Mouse (Mus musculus): ENCODE results near the gene Acot5. TPM values are rescaled to one million over a fixed set of nuclear protein-coding genes. Genes with fewer than 3 reads are reported as not detected.

Gene Acot5
- total RNA-seq, 1 experiment, result not detected

DNA sequence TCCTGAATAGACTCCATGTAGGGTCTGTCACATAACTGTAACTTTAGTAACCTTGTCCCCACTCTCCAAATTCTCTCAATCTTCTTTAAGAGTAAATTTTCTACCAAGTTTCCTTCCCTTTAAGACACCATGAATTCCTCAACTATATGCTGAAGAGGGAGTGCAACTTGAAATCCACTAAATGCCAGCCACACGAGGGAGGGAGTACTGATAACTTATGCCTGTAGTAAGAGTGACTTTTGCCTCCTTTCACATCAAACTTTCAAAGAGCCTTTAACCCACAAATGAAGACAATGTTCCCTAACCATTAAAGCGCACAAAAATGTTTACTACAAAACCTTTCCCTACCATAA lies 32.3 kb downstream of the Acot5 start:
- H3K4me3 ChIP-seq (ENCODE audit: insufficient read depth in 1 of 2, low read depth in 1 of 2, low read length in 2 of 2, poor library complexity in 1 of 2, severe bottlenecking in 1 of 2), result peak overlapping the region in 1 of 2 experiments; percentile 68; a peak in 3 of 4 replicates
- H3K27ac ChIP-seq (ENCODE audit: insufficient read depth, low read depth, low read length, poor library complexity, severe bottlenecking), result no peak overlapping the region
- no peaks in the 10 kb centered on the region for H3K9me3 ChIP-seq (ENCODE audit: control insufficient read depth, insufficient read depth, low read depth, low read length)
- no peaks in the 10 kb centered on the region for H3K36me3 ChIP-seq (ENCODE audit: control insufficient read depth, insufficient read depth, low read length, poor library complexity, severe bottlenecking)
- no peak for DNase-seq (ENCODE audit: low read depth, low spot score)
- H3K9ac ChIP-seq (ENCODE audit: insufficient read depth, low read depth, low read length, poor library complexity, severe bottlenecking), result no peak overlapping the region
- in situ Hi-C loops (cut with MboI; ENCODE audit: low sequenced_read_pairs in 2 of 2, unreplicated experiment in 2 of 2), result no loop called here
- TF ChIP-seq CHD2 (IDR thresholded peaks at IDR 0.05; ENCODE audit: low read depth, low read length) (no peak), HCFC1 (IDR thresholded peaks at IDR 0.05; ENCODE audit: borderline replicate concordance, insufficient read depth, low read length) (no peak), ZC3H11A (IDR thresholded peaks at IDR 0.05; ENCODE audit: borderline replicate concordance, low read depth, low read length) (no peak), MAFK (IDR thresholded peaks at IDR 0.05; ENCODE audit: insufficient read depth, low read depth, low read length) (no peak), ZNF384 (IDR thresholded peaks at IDR 0.05; ENCODE audit: low read depth, low read length) (no peak)
- no peaks in the 10 kb centered on the region for H3K4me1 ChIP-seq (ENCODE audit: control insufficient read depth in 2 of 2, insufficient read depth in 2 of 2, low read length in 2 of 2, poor library complexity in 1 of 2)

GRCm38 (mm10) chr12:84107012-84107411 lies 37.9 kb downstream of the Acot5 start:
- no peak overlapping the region for H3K9ac ChIP-seq (ENCODE audit: insufficient read depth, low read depth, low read length, poor library complexity, severe bottlenecking)
- H3K36me3 ChIP-seq (ENCODE audit: control insufficient read depth, insufficient read depth, low read length, poor library complexity, severe bottlenecking), result no peaks in the 10 kb centered on the region
- H3K9me3 ChIP-seq (ENCODE audit: control insufficient read depth, insufficient read depth, low read depth, low read length), result no peaks in the 10 kb centered on the region
- no peak overlapping the region for H3K4me3 ChIP-seq (ENCODE audit: insufficient read depth in 1 of 2, low read depth in 1 of 2, low read length in 2 of 2, poor library complexity in 1 of 2, severe bottlenecking in 1 of 2)
- DNase-seq (ENCODE audit: low read depth, low spot score), result no peak
- TF ChIP-seq ZC3H11A (IDR thresholded peaks at IDR 0.05; ENCODE audit: borderline replicate concordance, low read depth, low read length), result no peak
- TF ChIP-seq ZNF384 (IDR thresholded peaks at IDR 0.05; ENCODE audit: low read depth, low read length), result no peak
- TF ChIP-seq CHD2 (IDR thresholded peaks at IDR 0.05; ENCODE audit: low read depth, low read length), result no peak
- TF ChIP-seq MAFK (IDR thresholded peaks at IDR 0.05; ENCODE audit: insufficient read depth, low read depth, low read length), result no peak
- no peak for TF ChIP-seq HCFC1 (IDR thresholded peaks at IDR 0.05; ENCODE audit: borderline replicate concordance, insufficient read depth, low read length)
- H3K27ac ChIP-seq (ENCODE audit: insufficient read depth, low read depth, low read length, poor library complexity, severe bottlenecking), result no peak overlapping the region
- H3K4me1 ChIP-seq (ENCODE audit: control insufficient read depth in 2 of 2, insufficient read depth in 2 of 2, low read length in 2 of 2, poor library complexity in 1 of 2), result no peaks in the 10 kb centered on the region
- in situ Hi-C loops (cut with MboI; ENCODE audit: low sequenced_read_pairs in 2 of 2, unreplicated experiment in 2 of 2), result no loop called here

GRCm38 (mm10) chr12:84107692-84108091 lies 38.6 kb downstream of the Acot5 start:
- Histone ChIP-seq H3K9me3 (ENCODE audit: control insufficient read depth, insufficient read depth, low read depth, low read length) (no peaks in the 10 kb centered on the region), H3K4me3 (ENCODE audit: insufficient read depth in 1 of 2, low read depth in 1 of 2, low read length in 2 of 2, poor library complexity in 1 of 2, severe bottlenecking in 1 of 2) (no peak overlapping the region), H3K36me3 (ENCODE audit: control insufficient read depth, insufficient read depth, low read length, poor library complexity, severe bottlenecking) (no peaks in the 10 kb centered on the region), H3K27ac (ENCODE audit: insufficient read depth, low read depth, low read length, poor library complexity, severe bottlenecking) (no peak overlapping the region), H3K4me1 (ENCODE audit: control insufficient read depth in 2 of 2, insufficient read depth in 2 of 2, low read length in 2 of 2, poor library complexity in 1 of 2) (no peaks in the 10 kb centered on the region), H3K9ac (ENCODE audit: insufficient read depth, low read depth, low read length, poor library complexity, severe bottlenecking) (no peak overlapping the region)
- no peak for DNase-seq (ENCODE audit: low read depth, low spot score)
- TF ChIP-seq ZNF384 (IDR thresholded peaks at IDR 0.05; ENCODE audit: low read depth, low read length), result no peak
- no peak for TF ChIP-seq ZC3H11A (IDR thresholded peaks at IDR 0.05; ENCODE audit: borderline replicate concordance, low read depth, low read length)
- no peak for TF ChIP-seq HCFC1 (IDR thresholded peaks at IDR 0.05; ENCODE audit: borderline replicate concordance, insufficient read depth, low read length)
- no peak for TF ChIP-seq MAFK (IDR thresholded peaks at IDR 0.05; ENCODE audit: insufficient read depth, low read depth, low read length)
- no peak for TF ChIP-seq CHD2 (IDR thresholded peaks at IDR 0.05; ENCODE audit: low read depth, low read length)
- in situ Hi-C loops (cut with MboI; ENCODE audit: low sequenced_read_pairs in 2 of 2, unreplicated experiment in 2 of 2), result no loop called here

GRCm38 (mm10) chr12:84109924-84110323 lies 40.8 kb downstream of the Acot5 start:
- Histone ChIP-seq H3K27ac (ENCODE audit: insufficient read depth, low read depth, low read length, poor library complexity, severe bottlenecking) (no peak overlapping the region), H3K9ac (ENCODE audit: insufficient read depth, low read depth, low read length, poor library complexity, severe bottlenecking) (no peak overlapping the region), H3K4me1 (ENCODE audit: control insufficient read depth in 2 of 2, insufficient read depth in 2 of 2, low read length in 2 of 2, poor library complexity in 1 of 2) (no peaks in the 10 kb centered on the region), H3K9me3 (ENCODE audit: control insufficient read depth, insufficient read depth, low read depth, low read length) (no peaks in the 10 kb centered on the region), H3K4me3 (ENCODE audit: insufficient read depth in 1 of 2, low read depth in 1 of 2, low read length in 2 of 2, poor library complexity in 1 of 2, severe bottlenecking in 1 of 2) (no peak overlapping the region), H3K36me3 (ENCODE audit: control insufficient read depth, insufficient read depth, low read length, poor library complexity, severe bottlenecking) (no peaks in the 10 kb centered on the region)
- in situ Hi-C loops (cut with MboI; ENCODE audit: low sequenced_read_pairs in 2 of 2, unreplicated experiment in 2 of 2), result no loop called here
- no peak for TF ChIP-seq ZC3H11A (IDR thresholded peaks at IDR 0.05; ENCODE audit: borderline replicate concordance, low read depth, low read length)
- no peak for TF ChIP-seq MAFK (IDR thresholded peaks at IDR 0.05; ENCODE audit: insufficient read depth, low read depth, low read length)
- no peak for TF ChIP-seq CHD2 (IDR thresholded peaks at IDR 0.05; ENCODE audit: low read depth, low read length)
- TF ChIP-seq ZNF384 (IDR thresholded peaks at IDR 0.05; ENCODE audit: low read depth, low read length), result no peak
- no peak for TF ChIP-seq HCFC1 (IDR thresholded peaks at IDR 0.05; ENCODE audit: borderline replicate concordance, insufficient read depth, low read length)
- no peak for DNase-seq (ENCODE audit: low read depth, low spot score)

DNA sequence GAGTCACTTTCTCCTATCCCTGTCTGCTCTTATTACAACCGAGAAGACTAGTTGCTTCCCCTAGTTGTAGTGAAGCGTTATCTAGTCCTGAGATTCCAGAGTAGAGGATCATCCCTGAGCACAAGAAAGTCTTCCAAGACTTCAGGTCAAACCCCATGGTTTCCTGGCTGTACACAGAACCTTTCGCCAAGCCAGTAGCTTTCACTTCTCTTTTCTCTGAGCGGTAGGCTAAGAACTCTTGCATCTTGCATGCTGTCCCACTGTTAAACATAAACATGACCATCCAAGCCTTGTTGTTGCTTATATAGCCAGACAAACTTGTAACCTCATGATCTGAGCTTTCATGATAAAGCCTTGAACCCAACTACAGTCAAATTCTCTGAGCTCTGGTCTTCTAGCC lies 41.7 kb downstream of the Acot5 start:
- in situ Hi-C loops (cut with MboI; ENCODE audit: low sequenced_read_pairs in 2 of 2, unreplicated experiment in 2 of 2), result no loop called here

More for the DNA sequence above, 41.7 kb downstream of the Acot5 start:
- no peak overlapping the region for H3K27ac ChIP-seq (ENCODE audit: insufficient read depth, low read depth, low read length, poor library complexity, severe bottlenecking)
- DNase-seq (ENCODE audit: low read depth, low spot score), result no peak
- TF ChIP-seq HCFC1 (IDR thresholded peaks at IDR 0.05; ENCODE audit: borderline replicate concordance, insufficient read depth, low read length) (no peak), MAFK (IDR thresholded peaks at IDR 0.05; ENCODE audit: insufficient read depth, low read depth, low read length) (no peak), ZNF384 (IDR thresholded peaks at IDR 0.05; ENCODE audit: low read depth, low read length) (no peak)
- H3K4me1 ChIP-seq (ENCODE audit: control insufficient read depth in 2 of 2, insufficient read depth in 2 of 2, low read length in 2 of 2, poor library complexity in 1 of 2), result no peaks in the 10 kb centered on the region
- no peaks in the 10 kb centered on the region for H3K36me3 ChIP-seq (ENCODE audit: control insufficient read depth, insufficient read depth, low read length, poor library complexity, severe bottlenecking)
- H3K9me3 ChIP-seq (ENCODE audit: control insufficient read depth, insufficient read depth, low read depth, low read length), result no peaks in the 10 kb centered on the region
- H3K9ac ChIP-seq (ENCODE audit: insufficient read depth, low read depth, low read length, poor library complexity, severe bottlenecking), result no peak overlapping the region
- H3K4me3 ChIP-seq (ENCODE audit: insufficient read depth in 1 of 2, low read depth in 1 of 2, low read length in 2 of 2, poor library complexity in 1 of 2, severe bottlenecking in 1 of 2), result no peak overlapping the region
